Mouse (Mus musculus): ENCODE data around the gene Ptbp1. TPM values are rescaled to one million over a fixed set of nuclear protein-coding genes. Genes with fewer than 3 reads are reported as not detected.
"Not testable (repeated sequence)": the region's sequence is repeated elsewhere in the genome, so short reads cannot be mapped to it uniquely, and the experiment has no call there.

The Ptbp1 gene
- total and polyA plus RNA-seq, 2 experiments from 2014 or later: 53.7 to 97.3 TPM

DNA sequence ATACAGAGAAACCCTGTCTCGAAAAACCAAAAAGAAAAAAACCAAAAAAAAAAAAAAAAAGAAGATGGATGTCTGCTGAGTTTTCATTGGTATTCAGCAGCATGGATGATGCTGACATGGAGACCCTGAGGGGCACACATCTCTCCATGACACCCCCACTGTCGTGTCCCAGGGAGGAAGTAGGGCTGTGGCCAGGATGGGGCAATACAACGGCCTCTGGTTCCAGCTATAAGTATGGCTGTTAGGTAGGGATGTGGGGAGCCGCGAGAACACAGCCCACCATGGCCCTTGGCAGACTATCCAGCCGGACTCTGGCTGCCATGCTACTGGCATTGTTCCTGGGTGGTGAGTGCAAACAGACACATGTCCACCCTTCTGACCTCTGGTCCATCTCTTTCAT lies 31.8 kb downstream of the Ptbp1 start, which contains the start of gene Elane:
TSS of gene Elane (plus strand) at position 194 of the 400 bp plus-strand sequence.
- WGBS: 80% methylated on average over 6 of the region's 6 CpGs
- H3K9me3 ChIP-seq (ENCODE audit: low read length): no peaks in the 10 kb centered on the region

DNA sequence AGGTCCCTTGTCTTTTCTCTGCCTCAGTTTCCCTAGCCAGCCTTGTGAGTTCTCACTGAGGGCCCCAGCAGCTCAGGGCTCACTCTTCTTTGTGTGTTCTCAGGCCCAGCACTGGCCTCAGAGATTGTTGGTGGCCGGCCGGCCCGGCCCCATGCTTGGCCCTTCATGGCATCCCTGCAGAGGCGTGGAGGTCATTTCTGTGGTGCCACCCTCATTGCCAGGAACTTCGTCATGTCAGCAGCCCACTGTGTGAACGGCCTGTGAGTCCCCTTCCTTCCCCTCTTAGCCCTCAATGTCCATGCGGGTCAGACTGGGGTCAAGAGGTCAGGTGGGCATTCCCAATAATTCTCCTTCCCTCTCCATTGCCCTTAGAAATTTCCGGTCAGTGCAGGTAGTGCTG lies 32.4 kb downstream of the Ptbp1 start:
- no peak for DNase-seq
- no peak for TF ChIP-seq CTCF (IDR thresholded peaks at IDR 0.05; ENCODE audit: low read depth)

More for the DNA sequence above, 31.8 kb downstream of the Ptbp1 start, which contains the start of gene Elane:
- DNase-seq: no peak
- H3K27ac ChIP-seq (ENCODE audit: low read depth, low read length): no peak within 1 kb of the TSS
- no peaks in the 10 kb centered on the region for H3K4me1 ChIP-seq (ENCODE audit: insufficient read depth)
- H3K4me2 ChIP-seq (ENCODE audit: low read depth): no peak within 1 kb of the TSS
- no peak within 1 kb of the TSS for H3K9ac ChIP-seq
- no peak for ATAC-seq
- H3K27me3 ChIP-seq (ENCODE audit: insufficient read depth, low read length): peaks cover 5% of the 10 kb centered on the region; the same call in 1 of the 2 replicates
- no peak within 1 kb of the TSS for H3K4me3 ChIP-seq (ENCODE audit: low read depth, low read length)
- no peak for TF ChIP-seq CTCF (IDR thresholded peaks at IDR 0.05; ENCODE audit: low read depth)
- H3K36me3 ChIP-seq (ENCODE audit: insufficient read depth): no peaks in the 10 kb centered on the region

DNA sequence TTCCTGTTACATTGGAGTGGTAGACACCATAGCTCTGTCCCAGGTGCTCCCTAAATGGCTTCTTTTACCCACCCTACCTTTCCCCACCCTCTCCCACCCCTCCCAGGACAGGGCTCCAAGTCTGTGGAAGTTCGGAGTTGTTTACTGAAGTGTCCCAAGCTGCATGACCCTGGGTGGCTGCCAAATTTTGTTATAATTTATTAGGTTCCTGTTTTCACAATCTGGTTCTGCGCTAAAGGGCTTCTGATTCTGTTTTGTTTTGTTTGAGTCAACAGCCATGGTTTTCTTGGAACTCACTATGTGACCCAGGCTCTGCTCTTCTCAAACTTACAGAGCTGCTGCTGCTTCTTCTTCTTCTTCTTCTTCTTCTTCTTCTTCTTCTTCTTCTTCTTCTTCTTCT lies 35.2 kb downstream of the Ptbp1 start:
- Histone ChIP-seq H3K4me3 (ENCODE audit: low read depth, low read length) (no peak overlapping the region), H3K9me3 (ENCODE audit: low read length) (no peaks in the 10 kb centered on the region), H3K4me2 (ENCODE audit: low read depth) (no peak overlapping the region), H3K36me3 (ENCODE audit: insufficient read depth) (no peaks in the 10 kb centered on the region), H3K27ac (ENCODE audit: low read depth, low read length) (no peak overlapping the region), H3K27me3 (ENCODE audit: insufficient read depth, low read length) (no peaks in the 10 kb centered on the region), H3K4me1 (ENCODE audit: insufficient read depth) (no peaks in the 10 kb centered on the region), H3K9ac (no peak overlapping the region)
- 93% methylated on average over 2 of the region's 2 CpGs for WGBS
- TF ChIP-seq CTCF (IDR thresholded peaks at IDR 0.05; ENCODE audit: low read depth): no peak
- ATAC-seq (no peak), DNase-seq (no peak)

More for the DNA sequence above, 32.4 kb downstream of the Ptbp1 start:
- H3K4me2 ChIP-seq (ENCODE audit: low read depth): no peak overlapping the region
- WGBS: 88% methylated on average over 8 of the region's 8 CpGs
- peaks cover 2% of the 10 kb centered on the region; the same call in 1 of the 2 replicates for H3K27me3 ChIP-seq (ENCODE audit: insufficient read depth, low read length)
- no peak overlapping the region for H3K27ac ChIP-seq (ENCODE audit: low read depth, low read length)
- ATAC-seq: no peak
- H3K4me3 ChIP-seq (ENCODE audit: low read depth, low read length): no peak overlapping the region
- H3K4me1 ChIP-seq (ENCODE audit: insufficient read depth): no peaks in the 10 kb centered on the region
- H3K9me3 ChIP-seq (ENCODE audit: low read length): no peaks in the 10 kb centered on the region
- no peak overlapping the region for H3K9ac ChIP-seq
- H3K36me3 ChIP-seq (ENCODE audit: insufficient read depth): no peaks in the 10 kb centered on the region

DNA sequence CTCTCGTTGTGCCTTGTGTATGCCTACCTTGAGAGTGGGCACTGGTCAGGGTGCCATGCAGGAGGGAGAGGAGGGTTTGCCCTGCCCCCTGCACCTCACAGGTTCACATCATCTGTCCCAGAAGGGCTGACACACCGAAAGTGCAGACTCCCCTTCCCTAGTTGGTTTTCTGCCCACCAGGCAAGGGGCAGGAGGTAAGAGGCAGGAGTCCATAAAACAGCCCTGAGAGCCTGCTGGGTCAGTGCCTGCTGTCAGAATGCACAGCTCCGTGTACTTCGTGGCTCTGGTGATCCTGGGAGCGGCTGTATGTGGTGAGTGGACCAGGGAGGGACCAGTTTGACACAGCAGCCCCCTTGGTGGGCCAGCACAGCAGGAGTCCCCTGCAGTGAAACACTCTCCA lies 36.4 kb downstream of the Ptbp1 start, which contains the start of gene Cfd:
TSS of gene Cfd (plus strand) at position 184 of the 400 bp plus-strand sequence.
- Histone ChIP-seq H3K27me3 (ENCODE audit: insufficient read depth, low read length) (no peaks in the 10 kb centered on the region), H3K4me2 (ENCODE audit: low read depth) (no peak within 1 kb of the TSS), H3K9me3 (ENCODE audit: low read length) (no peaks in the 10 kb centered on the region), H3K9ac (no peak within 1 kb of the TSS), H3K27ac (ENCODE audit: low read depth, low read length) (no peak within 1 kb of the TSS), H3K4me3 (ENCODE audit: low read depth, low read length) (no peak within 1 kb of the TSS), H3K36me3 (ENCODE audit: insufficient read depth) (peaks cover 8% of the 10 kb centered on the region; the same call in 1 of the 2 replicates), H3K4me1 (ENCODE audit: insufficient read depth) (no peaks in the 10 kb centered on the region)
- 39% methylated on average over 5 of the region's 5 CpGs for WGBS
- ATAC-seq (no peak), DNase-seq (no peak)
- TF ChIP-seq CTCF (IDR thresholded peaks at IDR 0.05; ENCODE audit: low read depth): no peak

DNA sequence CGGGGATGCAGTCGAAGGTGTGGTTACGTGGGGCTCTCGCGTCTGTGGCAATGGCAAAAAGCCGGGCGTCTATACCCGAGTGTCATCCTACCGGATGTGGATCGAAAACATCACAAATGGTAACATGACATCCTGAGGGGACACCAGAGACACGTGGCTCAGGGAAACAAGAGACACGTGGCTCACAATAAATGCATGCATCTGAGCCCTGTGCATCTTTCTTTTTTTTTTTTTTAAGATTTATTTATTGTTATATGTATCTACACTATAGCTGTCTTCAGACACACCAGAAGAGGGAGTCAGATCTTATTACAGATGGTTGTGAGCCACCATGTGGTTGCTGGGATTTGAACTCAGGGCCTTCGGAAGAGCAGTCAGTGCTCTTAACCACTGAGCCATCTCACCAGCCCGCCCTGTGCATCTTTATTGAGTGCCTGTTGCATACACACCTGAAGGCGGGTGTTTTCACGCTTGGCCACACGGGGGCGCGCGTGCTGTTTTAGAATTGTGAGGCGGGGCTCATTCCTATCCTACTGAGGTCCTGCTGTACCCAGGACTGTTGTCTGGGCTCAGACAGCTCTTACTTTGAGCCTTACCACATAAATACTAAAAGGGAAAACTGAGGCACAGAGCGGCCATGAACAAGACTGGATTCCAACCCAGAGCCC lies 38.4 kb downstream of the Ptbp1 start:
- not testable (repeated sequence) for H3K27me3 ChIP-seq (ENCODE audit: insufficient read depth, low read length); H3K9ac ChIP-seq; H3K4me1 ChIP-seq (ENCODE audit: insufficient read depth); H3K4me2 ChIP-seq (ENCODE audit: low read depth); H3K27ac ChIP-seq (ENCODE audit: low read depth, low read length); H3K4me3 ChIP-seq (ENCODE audit: low read depth, low read length); H3K9me3 ChIP-seq (ENCODE audit: low read length)
- DNase-seq (peak; percentile 81), ATAC-seq (peak; percentile 86)
- TF ChIP-seq CTCF (IDR thresholded peaks at IDR 0.05; ENCODE audit: low read depth): peak; percentile 83
- WGBS: 41% methylated on average over 22 of the region's 22 CpGs
- peaks cover 27% of the 10 kb centered on the region for H3K36me3 ChIP-seq (ENCODE audit: insufficient read depth)

DNA sequence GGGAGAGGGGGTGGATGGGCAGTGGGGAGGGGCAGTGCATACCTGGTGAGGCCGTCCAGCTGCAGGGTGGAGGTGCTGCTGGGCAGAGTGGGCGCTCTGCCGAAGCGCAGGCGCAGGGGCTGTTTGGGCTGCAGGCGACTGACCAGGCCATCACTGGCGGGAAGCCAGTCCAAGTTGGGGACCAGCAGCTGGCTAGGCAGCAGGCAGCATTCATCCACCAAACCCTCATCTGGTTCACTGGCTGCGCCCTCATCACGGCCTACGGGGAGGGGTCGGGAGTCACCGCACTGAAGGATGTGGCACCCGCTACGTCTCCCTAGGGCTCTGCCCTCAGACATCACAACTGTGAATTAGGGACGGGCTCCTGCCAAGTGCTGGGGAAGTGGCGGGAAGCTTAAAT lies 42.1 kb downstream of the Ptbp1 start:
- H3K27ac ChIP-seq (ENCODE audit: low read depth, low read length): no peak overlapping the region
- no peak for DNase-seq
- ATAC-seq: no peak
- no peak overlapping the region for H3K4me3 ChIP-seq (ENCODE audit: low read depth, low read length)
- 85% methylated on average over 16 of the region's 16 CpGs for whole genome bisulfite sequencing
- no peaks in the 10 kb centered on the region for H3K27me3 ChIP-seq (ENCODE audit: insufficient read depth, low read length)
- no peaks in the 10 kb centered on the region for H3K9me3 ChIP-seq (ENCODE audit: low read length)
- no peak overlapping the region for H3K9ac ChIP-seq
- peaks cover 46% of the 10 kb centered on the region for H3K36me3 ChIP-seq (ENCODE audit: insufficient read depth)
- TF ChIP-seq CTCF (IDR thresholded peaks at IDR 0.05; ENCODE audit: low read depth): no peak
- H3K4me2 ChIP-seq (ENCODE audit: low read depth): no peak overlapping the region
- H3K4me1 ChIP-seq (ENCODE audit: insufficient read depth): no peaks in the 10 kb centered on the region

DNA sequence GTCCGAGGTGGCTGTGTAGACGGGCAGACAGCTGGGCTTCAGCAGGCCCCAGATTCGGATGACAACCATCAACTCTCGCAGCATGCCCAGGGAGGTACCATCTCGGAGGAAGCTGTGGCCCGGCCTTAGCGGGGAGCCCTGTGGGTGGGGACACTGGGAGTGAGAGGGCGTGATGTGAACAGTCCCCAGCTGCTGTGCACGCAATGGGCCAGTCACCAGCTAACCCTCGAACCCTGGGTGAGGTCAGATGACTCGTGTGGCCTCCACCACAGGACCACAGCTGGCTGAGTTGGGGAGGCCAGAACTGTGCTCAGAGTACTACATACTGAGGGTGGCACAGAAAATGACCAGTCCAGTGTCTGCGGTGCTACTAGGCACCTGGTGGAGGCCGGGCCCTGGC lies 42.6 kb downstream of the Ptbp1 start:
- Histone ChIP-seq H3K4me2 (ENCODE audit: low read depth) (no peak overlapping the region), H3K9me3 (ENCODE audit: low read length) (no peaks in the 10 kb centered on the region), H3K27me3 (ENCODE audit: insufficient read depth, low read length) (no peaks in the 10 kb centered on the region), H3K9ac (no peak overlapping the region), H3K4me3 (ENCODE audit: low read depth, low read length) (no peak overlapping the region), H3K36me3 (ENCODE audit: insufficient read depth) (peaks cover 48% of the 10 kb centered on the region), H3K4me1 (ENCODE audit: insufficient read depth) (no peaks in the 10 kb centered on the region), H3K27ac (ENCODE audit: low read depth, low read length) (no peak overlapping the region)
- DNase-seq (no peak), ATAC-seq (no peak)
- no peak for TF ChIP-seq CTCF (IDR thresholded peaks at IDR 0.05; ENCODE audit: low read depth)
- 84% methylated on average over 13 of the region's 13 CpGs for WGBS
